Mouse (Mus musculus) embryonic facial prominence, embryonic 12.5 days (tissue): ENCODE measurements around the gene Asb8. TPM values are rescaled to one million over a fixed set of nuclear protein-coding genes. Genes with fewer than 3 reads are reported as not detected.

Experiments used
- ATAC-seq: fragments of 200-750 bp; cut with Nextera tagmentation; 2 replicates; pipeline ENCODE4 v1.8.0; 2017; ENCODE audit not compliant: insufficient number of reproducible peaks, insufficient read depth, low FRiP score, low TSS enrichment
- H3K27ac ChIP-seq: fragments of 300-500 bp; sonication (generic); 2 replicates; pipeline ENCODE4 v1.5.1; 2016; ENCODE audit warnings: mild to moderate bottlenecking
- H3K27me3 ChIP-seq: fragments of 300-500 bp; sonication (generic); 2 replicates; pipeline ENCODE4 v1.6.1; 2016; ENCODE audit warnings: mild to moderate bottlenecking, moderate library complexity
- H3K36me3 ChIP-seq: fragments of 300-500 bp; sonication (generic); 2 replicates; pipeline ENCODE4 v1.6.1; 2016; ENCODE audit warnings: mild to moderate bottlenecking
- H3K4me1 ChIP-seq: fragments of 300-500 bp; sonication (generic); 2 replicates; pipeline ENCODE4 v1.6.1; 2016
- H3K4me2 ChIP-seq: fragments of 300-500 bp; sonication (generic); replicated peaks from 2 replicates; pipeline ENCODE4 v1.6.1; 2016; ENCODE audit warnings: mild to moderate bottlenecking, moderate library complexity
- H3K4me3 ChIP-seq: fragments of 300-500 bp; sonication (generic); 2 replicates; pipeline ENCODE4 v1.5.1; 2016; ENCODE audit warnings: mild to moderate bottlenecking
- H3K9ac ChIP-seq: fragments of 300-500 bp; sonication (generic); 2 replicates; pipeline ENCODE4 v1.6.1; 2016; ENCODE audit warnings: mild to moderate bottlenecking, moderate library complexity
- H3K9me3 ChIP-seq: fragments of 300-500 bp; sonication (generic); 2 replicates; pipeline ENCODE4 v1.6.1; 2016; ENCODE audit warnings: mild to moderate bottlenecking, moderate library complexity
- whole genome bisulfite sequencing: fragments of 180-500 bp; shearing (Covaris S2); methylation state at CpG from one replicate; pipeline ENCODE4 v1.1.7; 2016; 5-methylcytosine and 5-hydroxymethylcytosine counted together
- polyA plus RNA-seq: library from polyadenylated mRNA; unstranded; fragments of >200 nt; fragmentation: Nextera tagmentation; extraction: Ambion mirVana; gene quantifications from 2 replicates; pipeline ENCODE4 v1.2.1, GENCODE M21; 2016

The Asb8 gene
- polyA plus RNA-seq, 1 experiment from 2014 or later: 47.2 TPM

DNA sequence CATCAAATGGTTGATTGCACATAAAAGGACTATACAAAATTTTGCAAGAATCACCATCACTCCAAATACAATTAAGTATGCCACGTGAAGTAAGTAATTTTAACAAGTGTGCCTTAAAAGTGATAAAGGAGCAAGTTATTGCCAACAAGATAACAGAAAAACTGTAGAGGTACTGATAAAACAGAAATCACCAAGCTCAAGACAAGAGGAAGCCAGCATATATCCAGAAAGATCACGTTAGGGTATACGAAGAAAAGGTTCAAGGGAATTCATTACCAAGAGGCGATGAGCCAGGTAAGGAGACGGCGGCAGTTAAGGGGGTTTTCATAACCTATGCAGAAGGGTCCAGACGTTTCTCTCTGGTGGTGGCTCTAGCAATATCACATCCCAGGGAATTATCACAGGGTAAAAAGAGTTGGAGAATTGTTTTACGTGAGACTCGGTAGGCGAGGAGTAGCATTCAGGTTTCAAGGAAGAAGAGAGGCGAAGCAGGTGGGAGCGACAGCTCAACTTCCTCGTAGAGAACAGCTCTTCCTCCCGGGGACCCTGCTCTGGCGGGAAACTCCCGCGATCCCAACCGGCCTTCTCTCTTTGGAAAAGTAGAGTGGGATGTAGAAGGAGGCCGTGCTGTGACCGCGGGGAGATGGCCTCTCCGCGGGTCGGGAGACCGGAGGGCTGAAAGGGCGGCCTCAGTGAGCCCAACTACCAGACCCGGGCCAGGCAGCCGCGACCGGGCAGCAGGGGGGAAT is 72.9 kb downstream of the Asb8 start, which contains the start of gene Pfkm:
Pfkm (plus strand) TSS at position 218 of the 749 bp plus-strand sequence.
- Histone ChIP-seq H3K9ac (peak within 1 kb of the TSS; percentile 91), H3K4me1 (peaks cover 18% of the 10 kb centered on the region), H3K36me3 (peaks cover 6% of the 10 kb centered on the region; the same call in 1 of the 2 replicates), H3K4me2 (peak within 1 kb of the TSS; percentile 63), H3K27ac (peak within 1 kb of the TSS; percentile 96), H3K9me3 (no peaks in the 10 kb centered on the region), H3K4me3 (peak within 1 kb of the TSS; percentile 89), H3K27me3 (no peaks in the 10 kb centered on the region)
- WGBS: 1% methylated on average over 30 of the region's 30 CpGs
- ATAC-seq: no peak; the same call in 1 of the 2 replicates

DNA sequence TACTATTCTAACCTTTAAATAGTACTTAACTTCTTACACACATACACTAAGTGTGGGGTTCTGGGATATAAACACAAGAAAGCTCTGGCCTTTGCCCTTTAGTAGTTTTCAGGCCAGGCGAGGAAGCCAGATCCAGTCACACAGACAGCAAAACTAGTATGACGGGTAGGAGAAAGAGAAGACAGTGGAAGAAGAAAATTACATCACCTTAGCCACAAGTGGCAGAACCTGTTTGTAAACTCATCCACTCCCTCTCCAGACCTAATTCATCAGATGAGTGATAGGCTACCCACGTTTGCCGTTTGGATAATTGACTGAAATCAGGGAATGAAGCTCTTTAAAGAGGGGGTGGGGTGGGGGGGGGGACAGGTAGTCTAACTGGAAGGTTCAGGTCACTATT is 73.6 kb downstream of the Asb8 start:
- Histone ChIP-seq H3K27ac (no peak overlapping the region), H3K9ac (peak overlapping the region; percentile 91), H3K4me1 (peaks cover 18% of the 10 kb centered on the region), H3K36me3 (peaks cover 6% of the 10 kb centered on the region; the same call in 1 of the 2 replicates), H3K9me3 (no peaks in the 10 kb centered on the region), H3K4me3 (peak overlapping the region; percentile 89), H3K27me3 (no peaks in the 10 kb centered on the region), H3K4me2 (peak overlapping the region; percentile 63)
- no peak for ATAC-seq
- WGBS: 36% methylated on average over 4 of the region's 4 CpGs

DNA sequence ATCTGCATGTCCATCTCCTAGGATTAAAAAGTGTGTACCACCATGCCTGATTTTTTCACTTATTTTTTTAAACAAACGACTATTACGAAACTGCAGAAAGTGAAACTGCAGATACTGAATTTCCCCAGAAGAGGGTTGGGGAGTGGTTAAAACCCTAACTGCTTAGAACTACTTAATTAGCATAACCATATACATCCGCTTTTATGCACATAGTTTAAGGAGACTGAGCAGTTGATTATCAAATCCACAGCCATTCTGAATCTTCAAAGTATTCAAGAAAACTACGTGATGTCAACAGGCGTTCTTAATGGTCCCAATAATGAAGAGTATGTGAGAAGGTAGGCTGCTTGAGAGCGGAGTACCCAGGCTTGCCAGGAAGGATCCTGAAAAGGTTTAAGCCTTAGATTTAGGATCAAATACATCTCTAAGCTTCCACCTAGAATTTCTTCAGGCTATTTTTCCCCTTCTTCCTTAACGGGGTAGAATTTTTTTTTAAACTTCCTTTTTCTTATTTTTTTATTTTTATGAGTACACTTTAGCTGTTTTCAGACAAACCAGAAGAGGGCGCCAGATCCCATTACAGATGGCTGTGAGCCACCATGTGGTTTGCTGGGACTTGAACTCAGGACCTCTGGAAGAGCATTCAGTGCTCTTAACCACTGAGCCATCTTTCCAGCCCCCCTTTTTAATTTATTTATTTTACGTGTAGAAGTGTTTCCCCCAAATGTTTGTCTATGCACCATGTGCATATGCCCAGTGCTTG is 75.8 kb downstream of the Asb8 start:
- Histone ChIP-seq H3K9me3 (no peaks in the 10 kb centered on the region), H3K27me3 (no peaks in the 10 kb centered on the region), H3K4me2 (no peak overlapping the region), H3K36me3 (peaks cover 16% of the 10 kb centered on the region), H3K9ac (no peak overlapping the region), H3K27ac (no peak overlapping the region), H3K4me1 (peaks cover 18% of the 10 kb centered on the region), H3K4me3 (no peak overlapping the region)
- no peak for ATAC-seq
- WGBS: 75% methylated on average over 9 of the region's 9 CpGs

DNA sequence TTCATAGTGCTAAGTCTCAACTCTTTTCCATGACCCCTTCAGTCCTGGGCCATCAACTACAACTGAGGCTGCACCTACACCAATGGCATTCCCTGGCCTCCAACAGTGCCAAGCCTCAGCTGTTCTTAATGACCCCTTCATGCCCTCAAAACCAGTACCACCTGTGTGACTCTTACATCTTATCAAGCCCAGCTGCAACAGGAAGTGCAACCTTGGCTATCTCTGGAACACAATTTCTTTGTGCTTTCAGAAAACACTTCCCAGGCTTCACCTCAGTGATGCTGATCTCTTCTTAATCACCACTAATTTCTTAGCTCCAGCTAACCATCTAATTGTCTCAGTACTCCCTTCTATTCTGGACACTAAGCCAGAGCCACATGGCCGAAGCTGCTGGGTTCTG is 76.5 kb downstream of the Asb8 start:
- 83% methylated on average over 1 of the region's 1 CpGs for WGBS
- Histone ChIP-seq H3K27ac (no peak overlapping the region), H3K9me3 (no peaks in the 10 kb centered on the region), H3K4me3 (no peak overlapping the region), H3K9ac (no peak overlapping the region), H3K36me3 (peaks cover 18% of the 10 kb centered on the region), H3K27me3 (no peaks in the 10 kb centered on the region), H3K4me2 (no peak overlapping the region), H3K4me1 (peaks cover 17% of the 10 kb centered on the region)
- ATAC-seq: no peak

Other genes starting within 250 kb of the Asb8 start
- gene Tmem106c, start 201.4 kb downstream of the Asb8 start, polyA plus RNA-seq: 35.9 and 37.6 TPM in 2 replicates
- gene Col2a1, start 160.9 kb downstream of the Asb8 start, polyA plus RNA-seq: 377 and 433 TPM in 2 replicates
- gene Pfkm, start 73.0 kb downstream of the Asb8 start, polyA plus RNA-seq: 49.6 and 50.5 TPM in 2 replicates
- 41.8 and 45.6 TPM in 2 replicates for gene Senp1, start 71.9 kb downstream of the Asb8 start, polyA plus RNA-seq
- 2.0 and 2.4 TPM in 2 replicates for gene Ccdc184, start 1.5 kb upstream of the Asb8 start, polyA plus RNA-seq
- gene Olfr288, start 29.9 kb upstream of the Asb8 start, polyA plus RNA-seq: not detected in 2 replicates
- not detected in 2 replicates for gene Gm44579, start 55.4 kb upstream of the Asb8 start, polyA plus RNA-seq
- not detected in 2 replicates for gene Olfr287, start 55.4 kb upstream of the Asb8 start, polyA plus RNA-seq
- gene Olfr286, start 68.8 kb upstream of the Asb8 start, polyA plus RNA-seq: not detected in 2 replicates
- gene H1fnt, start 91.7 kb upstream of the Asb8 start, polyA plus RNA-seq: not detected in 2 replicates
- 1.0 and 1.2 TPM in 2 replicates for gene Zfp641, start 130.5 kb upstream of the Asb8 start, polyA plus RNA-seq
- not detected in 2 replicates for gene Olfr285, start 151.7 kb upstream of the Asb8 start, polyA plus RNA-seq
- not detected in 2 replicates for gene Olfr284, start 175.4 kb upstream of the Asb8 start, polyA plus RNA-seq
- gene Olfr283, start 215.3 kb upstream of the Asb8 start, polyA plus RNA-seq: 0.10 TPM in 1 of 2 replicates, not detected in the other